Mouse (Mus musculus) forebrain, embryonic 13.5 days (tissue): Measurements from ENCODE around the gene Hddc3. TPM values are rescaled to one million over a fixed set of nuclear protein-coding genes. Genes with fewer than 3 reads are reported as not detected.

ENCODE experiments used
- ATAC-seq: fragments of 200-750 bp; cut with Nextera tagmentation; 2 replicates; pipeline ENCODE4 v1.8.0; 2017
- H3K27ac ChIP-seq: fragments of 300-500 bp; sonication (generic); 2 replicates; pipeline ENCODE4 v1.5.1; 2015; ENCODE audit warnings: inconsistent platforms, mild to moderate bottlenecking, moderate library complexity
- H3K27me3 ChIP-seq: fragments of 300-500 bp; sonication (generic); 2 replicates; pipeline ENCODE4 v1.6.1; 2015; ENCODE audit warnings: mild to moderate bottlenecking, inconsistent platforms
- H3K36me3 ChIP-seq: fragments of 300-500 bp; sonication (generic); 2 replicates; pipeline ENCODE4 v1.6.1; 2015; ENCODE audit warnings: mild to moderate bottlenecking, inconsistent platforms; ENCODE audit not compliant: poor library complexity, severe bottlenecking
- H3K4me1 ChIP-seq: fragments of 300-500 bp; sonication (generic); 2 replicates; pipeline ENCODE4 v1.6.1; 2015; ENCODE audit warnings: inconsistent platforms
- H3K4me2 ChIP-seq: fragments of 300-500 bp; sonication (generic); 2 replicates; pipeline ENCODE4 v1.6.1; 2015; ENCODE audit warnings: inconsistent platforms, mild to moderate bottlenecking, moderate library complexity
- H3K4me3 ChIP-seq: fragments of 300-500 bp; sonication (generic); 2 replicates; pipeline ENCODE4 v1.5.1; 2015; ENCODE audit warnings: mild to moderate bottlenecking, inconsistent platforms
- H3K9ac ChIP-seq: fragments of 300-500 bp; sonication (generic); 2 replicates; pipeline ENCODE4 v1.6.1; 2015; ENCODE audit warnings: mild to moderate bottlenecking, inconsistent platforms
- H3K9me3 ChIP-seq: fragments of 300-500 bp; sonication (generic); replicated peaks from 2 replicates; pipeline ENCODE4 v1.6.1; 2016; ENCODE audit warnings: inconsistent platforms
- WGBS: fragments of 180-500 bp; shearing (Covaris S2); methylation state at CpG from one replicate; pipeline ENCODE4 v1.1.7; 2015; 5-methylcytosine and 5-hydroxymethylcytosine counted together
- polyA plus RNA-seq: library from polyadenylated mRNA; unstranded; fragments of >200 nt; fragmentation: Nextera tagmentation; extraction: Ambion mirVana; gene quantifications from 2 replicates; pipeline ENCODE4 v1.2.1, GENCODE M21; 2015

Gene Hddc3
- polyA plus RNA-seq, 1 experiment from 2014 or later = 22.3 TPM

GRCm38 (mm10) chr7:80339371-80339770 is 3.5 kb upstream of the Hddc3 start:
- peak overlapping the region; percentile 61 for H3K4me3 ChIP-seq
- WGBS = 7% methylated on average over 17 of the region's 17 CpGs
- peaks cover 50% of the 10 kb centered on the region for H3K4me1 ChIP-seq
- peak overlapping the region; percentile 90 for H3K4me2 ChIP-seq
- H3K27ac ChIP-seq = peak overlapping the region; percentile 40; the same call in 1 of the 2 replicates
- H3K9ac ChIP-seq = peak overlapping the region; percentile 87
- peaks cover 30% of the 10 kb centered on the region for H3K36me3 ChIP-seq
- H3K9me3 ChIP-seq = no peaks in the 10 kb centered on the region
- ATAC-seq = no peak
- no peaks in the 10 kb centered on the region for H3K27me3 ChIP-seq

GRCm38 (mm10) chr7:80339793-80340628 is 2.9 kb upstream of the Hddc3 start:
- peaks cover 50% of the 10 kb centered on the region for H3K4me1 ChIP-seq
- H3K9ac ChIP-seq = peak overlapping the region; percentile 87
- peak overlapping the region; percentile 88 for H3K27ac ChIP-seq
- ATAC-seq = peak; percentile 98
- peak overlapping the region; percentile 61 for H3K4me3 ChIP-seq
- H3K27me3 ChIP-seq = no peaks in the 10 kb centered on the region
- peaks cover 24% of the 10 kb centered on the region for H3K36me3 ChIP-seq
- H3K9me3 ChIP-seq = no peaks in the 10 kb centered on the region
- under 1% methylated on average over 45 of the region's 45 CpGs for WGBS
- H3K4me2 ChIP-seq = peak overlapping the region; percentile 90

DNA sequence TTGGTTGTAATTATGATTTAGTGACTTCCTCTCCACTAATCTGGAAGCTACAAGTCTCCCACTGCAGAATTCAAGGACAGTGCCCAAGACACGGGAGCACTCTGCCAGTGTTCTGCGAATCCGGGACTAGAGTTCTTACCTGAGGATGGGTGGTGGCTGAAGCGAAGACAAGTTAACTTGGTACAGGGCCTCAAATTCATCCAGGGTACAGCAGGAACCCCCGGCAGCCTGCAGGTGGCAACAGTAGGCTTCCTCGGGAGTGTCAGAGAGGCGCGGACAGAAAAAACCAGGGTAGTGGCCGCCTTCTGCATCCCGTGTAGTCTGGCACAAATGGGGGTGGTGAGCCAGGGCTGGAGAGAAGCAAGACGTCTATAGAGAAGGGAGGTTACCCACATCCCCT is 2.1 kb upstream of the Hddc3 start, which contains the start of gene Unc45a:
Gene Unc45a (minus strand): TSS at position 213 of the 400 bp plus-strand sequence.
- peaks cover 20% of the 10 kb centered on the region for H3K36me3 ChIP-seq
- ATAC-seq = peak; percentile 40
- no peaks in the 10 kb centered on the region for H3K9me3 ChIP-seq
- H3K27me3 ChIP-seq = no peaks in the 10 kb centered on the region
- WGBS = 2% methylated on average over 11 of the region's 11 CpGs
- peak within 1 kb of the TSS; percentile 61 for H3K4me3 ChIP-seq
- H3K4me1 ChIP-seq = peaks cover 50% of the 10 kb centered on the region
- H3K27ac ChIP-seq = peak within 1 kb of the TSS; percentile 88
- H3K4me2 ChIP-seq = peak within 1 kb of the TSS; percentile 90
- peak within 1 kb of the TSS; percentile 87 for H3K9ac ChIP-seq

DNA sequence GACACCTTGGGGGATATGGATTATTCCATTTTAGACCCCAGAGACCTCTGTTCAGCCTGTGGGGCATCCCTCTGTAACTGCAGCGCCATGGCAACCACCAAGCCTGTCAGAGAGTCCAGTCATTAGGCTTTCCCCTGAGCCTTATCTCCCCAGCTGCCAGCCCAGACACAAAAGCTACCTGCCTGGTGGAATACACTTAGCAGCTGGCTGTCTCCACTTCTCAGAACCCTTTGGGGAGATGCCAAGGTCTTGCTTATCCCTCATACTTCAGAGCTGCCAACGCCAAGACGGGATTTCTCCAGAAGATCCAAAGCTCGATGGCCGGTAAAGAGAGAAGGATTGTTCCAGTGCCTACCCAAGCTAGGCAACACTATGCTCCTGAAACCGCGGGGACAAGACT is 1.1 kb upstream of the Hddc3 start:
- Histone ChIP-seq H3K9ac (no peak overlapping the region), H3K27me3 (no peaks in the 10 kb centered on the region), H3K4me1 (peaks cover 50% of the 10 kb centered on the region), H3K4me3 (no peak overlapping the region), H3K36me3 (peaks cover 13% of the 10 kb centered on the region), H3K27ac (no peak overlapping the region), H3K9me3 (no peaks in the 10 kb centered on the region), H3K4me2 (no peak overlapping the region)
- WGBS = 77% methylated on average over 7 of the region's 7 CpGs
- no peak for ATAC-seq

GRCm38 (mm10) chr7:80343270-80344018 is 540 bp downstream of the Hddc3 start:
- peak overlapping the region; percentile 78 for H3K9ac ChIP-seq
- peak overlapping the region; percentile 55 for H3K4me3 ChIP-seq
- peaks cover 39% of the 10 kb centered on the region for H3K4me1 ChIP-seq
- 25% methylated on average over 19 of the region's 19 CpGs for WGBS
- ATAC-seq = peak; percentile 8; the same call in 1 of the 2 replicates
- H3K9me3 ChIP-seq = no peaks in the 10 kb centered on the region
- H3K27ac ChIP-seq = peak overlapping the region; percentile 80
- H3K27me3 ChIP-seq = no peaks in the 10 kb centered on the region
- H3K36me3 ChIP-seq = 0 out of 2 replicates have a peak, but pooled peaks cover 8% of the 10 kb centered on the region
- H3K4me2 ChIP-seq = peak overlapping the region; percentile 69

GRCm38 (mm10) chr7:80346173-80346572 is 3.3 kb downstream of the Hddc3 start:
- Histone ChIP-seq H3K36me3 (peaks cover 26% of the 10 kb centered on the region), H3K4me1 (peaks cover 20% of the 10 kb centered on the region), H3K4me2 (no peak overlapping the region), H3K9ac (no peak overlapping the region), H3K9me3 (no peaks in the 10 kb centered on the region), H3K27me3 (no peaks in the 10 kb centered on the region), H3K4me3 (no peak overlapping the region), H3K27ac (no peak overlapping the region)
- 96% methylated on average over 9 of the region's 9 CpGs for WGBS
- ATAC-seq = no peak

DNA sequence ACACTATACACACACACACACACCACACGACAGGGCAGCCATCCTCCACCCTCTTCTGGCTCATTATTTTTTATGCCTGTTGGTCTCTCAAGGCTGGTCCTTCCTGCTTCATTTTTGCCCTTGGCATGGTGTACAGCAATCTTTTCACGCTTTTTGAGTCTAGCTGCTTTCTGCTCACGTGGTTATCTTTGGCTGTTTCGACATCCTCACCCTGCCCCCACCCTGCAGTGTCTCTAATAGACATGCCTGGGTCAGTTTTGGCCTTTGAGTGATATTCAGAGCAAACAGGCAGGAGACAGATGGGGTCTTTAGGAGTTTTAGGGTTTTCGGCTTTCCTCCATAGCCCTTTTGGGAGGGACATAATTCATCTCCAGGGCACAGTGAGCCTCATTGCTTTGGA is 3.9 kb downstream of the Hddc3 start:
- peaks cover 32% of the 10 kb centered on the region for H3K36me3 ChIP-seq
- no peaks in the 10 kb centered on the region for H3K9me3 ChIP-seq
- WGBS = 87% methylated on average over 5 of the region's 5 CpGs
- H3K4me1 ChIP-seq = peaks cover 16% of the 10 kb centered on the region
- ATAC-seq = no peak
- no peak overlapping the region for H3K4me2 ChIP-seq
- H3K9ac ChIP-seq = no peak overlapping the region
- H3K27ac ChIP-seq = no peak overlapping the region
- no peaks in the 10 kb centered on the region for H3K27me3 ChIP-seq
- no peak overlapping the region for H3K4me3 ChIP-seq

- no peak overlapping the region for H3K27ac ChIP-seq
- ATAC-seq = no peak
- 77% methylated on average over 13 of the region's 13 CpGs for WGBS
Observed at GRCm38 (mm10) chr7:80347670-80348586, 5.0 kb downstream of the Hddc3 start.

GRCm38 (mm10) chr7:80350808-80351207 is 7.9 kb downstream of the Hddc3 start:
- Histone ChIP-seq H3K9me3 (no peaks in the 10 kb centered on the region), H3K4me3 (no peak overlapping the region), H3K27ac (no peak overlapping the region), H3K9ac (no peak overlapping the region), H3K4me1 (no peaks in the 10 kb centered on the region), H3K27me3 (no peaks in the 10 kb centered on the region), H3K36me3 (peaks cover 56% of the 10 kb centered on the region), H3K4me2 (no peak overlapping the region)
- WGBS = 73% methylated on average over 2 of the region's 2 CpGs
- no peak for ATAC-seq

More at GRCm38 (mm10) chr7:80347670-80348586, 5.0 kb downstream of the Hddc3 start:
- Histone ChIP-seq H3K9me3 (no peaks in the 10 kb centered on the region), H3K27me3 (no peaks in the 10 kb centered on the region), H3K4me1 (peaks cover 7% of the 10 kb centered on the region), H3K9ac (no peak overlapping the region), H3K36me3 (peaks cover 41% of the 10 kb centered on the region), H3K4me2 (no peak overlapping the region), H3K4me3 (no peak overlapping the region)

DNA sequence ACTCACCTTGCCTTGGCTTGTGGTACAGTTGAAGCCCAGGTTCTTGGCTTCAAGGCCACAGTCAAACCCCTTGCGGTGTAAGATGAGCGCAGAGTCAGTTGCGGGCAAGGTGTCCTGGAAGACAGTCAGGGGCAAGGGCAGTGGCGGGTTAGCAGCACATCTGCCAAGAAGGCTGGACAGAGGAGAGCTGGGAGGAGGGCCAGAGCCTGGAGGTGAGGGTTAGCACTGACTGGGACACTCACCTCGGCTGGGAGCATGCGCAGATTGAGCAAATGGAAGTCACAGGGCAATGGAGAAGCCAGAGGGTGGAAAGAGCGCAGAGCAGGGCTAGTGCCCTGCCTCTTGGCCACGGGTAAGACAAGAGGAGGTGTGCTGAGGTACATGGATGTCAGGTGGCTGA is 10.0 kb downstream of the Hddc3 start:
- H3K27ac ChIP-seq = no peak overlapping the region
- no peak for ATAC-seq
- no peak overlapping the region for H3K4me3 ChIP-seq
- peaks cover 11% of the 10 kb centered on the region for H3K4me1 ChIP-seq
- H3K36me3 ChIP-seq = peaks cover 74% of the 10 kb centered on the region
- no peaks in the 10 kb centered on the region for H3K27me3 ChIP-seq
- no peak overlapping the region for H3K4me2 ChIP-seq
- H3K9ac ChIP-seq = no peak overlapping the region
- no peaks in the 10 kb centered on the region for H3K9me3 ChIP-seq
- 93% methylated on average over 8 of the region's 8 CpGs for WGBS

DNA sequence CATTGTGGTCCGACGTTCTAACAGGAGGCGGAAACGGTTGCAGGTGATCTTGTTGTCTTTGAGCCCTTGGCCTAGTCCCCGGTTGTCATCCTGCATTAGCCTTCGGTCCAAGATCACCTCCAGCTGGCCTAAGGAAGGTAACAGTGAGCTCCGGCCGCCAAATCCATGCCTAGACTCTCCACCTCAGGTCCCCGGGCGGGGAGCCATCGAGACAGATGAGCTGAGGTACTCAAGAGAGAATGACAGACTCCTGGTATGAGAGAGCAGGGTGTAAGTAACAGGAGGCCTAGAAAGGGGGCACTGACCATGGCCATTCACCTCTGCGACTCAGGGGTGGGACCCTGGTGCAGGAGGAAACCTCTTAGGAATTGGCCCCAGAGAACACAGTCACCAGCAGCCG is 13.4 kb downstream of the Hddc3 start:
- peaks cover 11% of the 10 kb centered on the region for H3K4me1 ChIP-seq
- no peak overlapping the region for H3K4me2 ChIP-seq
- H3K9me3 ChIP-seq = no peaks in the 10 kb centered on the region
- 86% methylated on average over 13 of the region's 13 CpGs for WGBS
- H3K9ac ChIP-seq = 0 out of 2 replicates have a peak overlapping the region, but pooled peaks have one; percentile 31
- no peak overlapping the region for H3K4me3 ChIP-seq
- H3K27me3 ChIP-seq = no peaks in the 10 kb centered on the region
- ATAC-seq = no peak
- peaks cover 88% of the 10 kb centered on the region for H3K36me3 ChIP-seq
- peak overlapping the region; percentile 54; the same call in 1 of the 2 replicates for H3K27ac ChIP-seq
